Mouse (Mus musculus): ENCODE measurements around the gene Casr.

Gene Casr

GRCm38 (mm10) chr16:36561386-36562338, at the start of gene Casr:
TSS of gene Casr (minus strand) at chr16:36562141.
- in situ Hi-C loops (cut with MboI) = no loop called here

- in situ Hi-C loops (cut with MboI) = no loop called here
Observed at GRCm38 (mm10) chr16:36602632-36603031, 40.7 kb upstream of the Casr start.

GRCm38 (mm10) chr16:36598265-36598664, 36.3 kb upstream of the Casr start:
- in situ Hi-C loops (cut with MboI) = no loop called here

- in situ Hi-C loops (cut with MboI) = no loop called here
Observed at GRCm38 (mm10) chr16:36596671-36597410, 34.9 kb upstream of the Casr start.

GRCm38 (mm10) chr16:36589898-36590297, 28.0 kb upstream of the Casr start:
- in situ Hi-C loops (cut with MboI) = no loop called here

- in situ Hi-C loops (cut with MboI) = no loop called here
Observed at GRCm38 (mm10) chr16:36587971-36588370, 26.0 kb upstream of the Casr start.

- in situ Hi-C loops (cut with MboI) = no loop called here
Observed at GRCm38 (mm10) chr16:36582073-36582472, 20.1 kb upstream of the Casr start.

- in situ Hi-C loops (cut with MboI) = no loop called here
Observed at GRCm38 (mm10) chr16:36571942-36572341, 10.0 kb upstream of the Casr start.

- in situ Hi-C loops (cut with MboI) = no loop called here
Observed at GRCm38 (mm10) chr16:36559573-36559972, 2.4 kb downstream of the Casr start.

GRCm38 (mm10) chr16:36555672-36556165, 6.2 kb downstream of the Casr start:
- in situ Hi-C loops (cut with MboI) = no loop called here

- in situ Hi-C loops (cut with MboI) = no loop called here
Observed at GRCm38 (mm10) chr16:36553624-36554023, 8.3 kb downstream of the Casr start.

- in situ Hi-C loops (cut with MboI) = no loop called here
Observed at GRCm38 (mm10) chr16:36545333-36545732, 16.6 kb downstream of the Casr start.

- in situ Hi-C loops (cut with MboI) = no loop called here
Observed at GRCm38 (mm10) chr16:36543091-36543490, 18.9 kb downstream of the Casr start.

- in situ Hi-C loops (cut with MboI) = no loop called here
Observed at GRCm38 (mm10) chr16:36540834-36541233, 21.1 kb downstream of the Casr start.

- in situ Hi-C loops (cut with MboI) = no loop called here
Observed at GRCm38 (mm10) chr16:36532981-36533687, 28.8 kb downstream of the Casr start.

GRCm38 (mm10) chr16:36532046-36532445, 29.9 kb downstream of the Casr start:
- in situ Hi-C loops (cut with MboI) = no loop called here

GRCm38 (mm10) chr16:36531630-36532029, 30.3 kb downstream of the Casr start:
- in situ Hi-C loops (cut with MboI) = no loop called here

GRCm38 (mm10) chr16:36530566-36531552, 31.1 kb downstream of the Casr start:
- in situ Hi-C loops (cut with MboI) = no loop called here

- in situ Hi-C loops (cut with MboI) = no loop called here
Observed at GRCm38 (mm10) chr16:36528822-36529221, 33.1 kb downstream of the Casr start.

- in situ Hi-C loops (cut with MboI) = no loop called here
Observed at GRCm38 (mm10) chr16:36526596-36527282, 35.2 kb downstream of the Casr start.
